Mouse (Mus musculus) bone marrow, adult 2 months (tissue): ENCODE measurements at regions not wholly inside any gene's neighbourhood (a gene's known extent, or its start where the extent isn't known, plus 50 kb on each side); places are given as distances from the start of the nearest gene placed in this dataset.

Experiments used
- CTCF ChIP-seq: fragments of 200-500 bp; IDR thresholded peaks from 2 replicates; pipeline ENCODE4 v1.5.1; 2011; ENCODE audit warnings: low read length, control low read depth; ENCODE audit not compliant: control insufficient read depth, insufficient read depth
- POLR2A ChIP-seq: fragments of 200-500 bp; IDR thresholded peaks from 2 replicates; pipeline ENCODE4 v1.6.1; 2011; ENCODE audit warnings: low read depth, mild to moderate bottlenecking, control low read depth, low read length, borderline replicate concordance; ENCODE audit not compliant: control insufficient read depth

GRCm38 (mm10) chr13:59323933-59324332 is 261.1 kb downstream of the Agtpbp1 start:
- no peak for TF ChIP-seq CTCF
- no peak for TF ChIP-seq POLR2A
